Mouse (Mus musculus) heart, postnatal 0 days (tissue): ENCODE results near the gene Spata31. TPM values are rescaled to one million over a fixed set of nuclear protein-coding genes. Genes with fewer than 3 reads are reported as not detected.

Experiments
- ATAC-seq: fragments of 200-750 bp; cut with Nextera tagmentation; 2 replicates; pipeline ENCODE4 v1.8.0; 2017; ENCODE audit warnings: low read depth, moderate number of reproducible peaks, moderate library complexity; ENCODE audit not compliant: insufficient read depth
- DNase-seq: peaks from one replicate; pipeline ENCODE4 v3.0.0-alpha.2; 2016; ENCODE audit warnings: low spot score
- H3K27ac ChIP-seq: fragments of 300-500 bp; sonication (generic); 2 replicates; pipeline ENCODE4 v1.5.1; 2014; ENCODE audit warnings: low read depth, mild to moderate bottlenecking
- H3K27me3 ChIP-seq: fragments of 300-500 bp; sonication (generic); 2 replicates; pipeline ENCODE4 v1.6.1; 2014; ENCODE audit warnings: low read length, mixed read lengths; ENCODE audit not compliant: control insufficient read depth, insufficient read depth
- H3K36me3 ChIP-seq: fragments of 300-500 bp; sonication (generic); replicated peaks from 2 replicates; pipeline ENCODE4 v1.6.1; 2014; ENCODE audit warnings: low read length, mixed read lengths; ENCODE audit not compliant: control insufficient read depth, insufficient read depth
- H3K4me1 ChIP-seq: fragments of 300-500 bp; sonication (generic); 2 replicates; pipeline ENCODE4 v1.6.1; 2014; ENCODE audit warnings: antibody characterized with exemption; ENCODE audit not compliant: control insufficient read depth, insufficient read depth
- H3K4me2 ChIP-seq: fragments of 300-500 bp; sonication (generic); 2 replicates; pipeline ENCODE4 v1.6.1; 2014; ENCODE audit warnings: low read depth, mild to moderate bottlenecking, low read length, moderate library complexity
- H3K4me3 ChIP-seq: fragments of 300-500 bp; sonication (generic); 2 replicates; pipeline ENCODE4 v1.5.1; 2014; ENCODE audit warnings: low read depth, low read length
- H3K9ac ChIP-seq: fragments of 300-500 bp; sonication (generic); replicated peaks from 2 replicates; pipeline ENCODE4 v1.6.1; 2014; ENCODE audit warnings: low read depth, low read length, mixed read lengths
- H3K9me3 ChIP-seq: fragments of 300-500 bp; sonication (generic); replicated peaks from 2 replicates; pipeline ENCODE4 v1.6.1; 2016; ENCODE audit warnings: low read length; ENCODE audit not compliant: control insufficient read depth
- CTCF ChIP-seq: IDR thresholded peaks from 2 replicates; pipeline ENCODE4 v1.5.1; 2016; ENCODE audit warnings: antibody characterized with exemption, control low read depth, low read depth
- EP300 ChIP-seq: IDR thresholded peaks from 2 replicates; pipeline ENCODE4 v1.6.1; 2016; ENCODE audit warnings: antibody characterized with exemption, low read depth
- WGBS: fragments of 180-500 bp; shearing (Covaris S2); extraction: QIAGEN DNeasy Blood & Tissue Kit; methylation state at CpG from one replicate; pipeline ENCODE4 v1.1.7; 2014; 5-methylcytosine and 5-hydroxymethylcytosine counted together
- polyA plus RNA-seq: library from polyadenylated mRNA; unstranded; fragments of >200 nt; fragmentation: Nextera tagmentation; extraction: Ambion mirVana; gene quantifications from 2 replicates; pipeline ENCODE4 v1.2.1, GENCODE M21; 2015
- total RNA-seq: library from RNA; depleted of rRNA; stranded (reverse); fragments of >200 nt; gene quantifications from 2 replicates; pipeline ENCODE4 v1.2.3, GENCODE M21; 2014; ENCODE audit warnings: low replicate concordance; rRNA removed

Spata31 gene
- total RNA-seq, result not detected in 2 replicates
- not detected in 2 replicates for polyA plus RNA-seq

DNA sequence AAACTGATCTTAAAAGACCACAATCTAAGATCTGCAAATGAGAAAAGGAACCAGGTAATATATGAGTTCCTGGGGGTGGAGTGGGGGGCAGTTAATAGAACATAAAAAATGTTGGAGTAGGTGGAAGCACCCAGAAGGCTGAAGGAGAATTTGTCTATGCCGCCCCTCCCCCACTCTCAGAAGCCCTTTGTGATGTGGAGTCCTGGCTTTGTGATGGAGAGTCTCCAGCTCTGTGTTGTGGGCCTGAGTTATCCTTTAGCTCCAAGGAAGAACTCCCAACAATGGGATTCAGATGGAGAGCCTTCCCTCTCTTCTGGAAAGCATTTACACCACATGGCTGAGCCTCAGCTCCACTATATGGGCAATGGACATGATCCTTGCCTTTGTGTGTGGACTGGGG, at the start of gene Spata31:
Gene Spata31, plus strand, starts transcription at position 216 of the 400 bp plus-strand sequence.
- no peak within 1 kb of the TSS for H3K27ac ChIP-seq
- ATAC-seq (no peak), DNase-seq (no peak)
- TF ChIP-seq EP300 (no peak), CTCF (no peak)
- H3K36me3 ChIP-seq, result no peaks in the 10 kb centered on the region
- H3K27me3 ChIP-seq, result no peaks in the 10 kb centered on the region
- H3K4me1 ChIP-seq, result no peaks in the 10 kb centered on the region
- H3K4me3 ChIP-seq, result no peak within 1 kb of the TSS
- H3K9ac ChIP-seq, result no peak within 1 kb of the TSS
- no peaks in the 10 kb centered on the region for H3K9me3 ChIP-seq
- H3K4me2 ChIP-seq, result no peak within 1 kb of the TSS
- 50% methylated on average over 1 of the region's 1 CpGs for whole genome bisulfite sequencing

DNA sequence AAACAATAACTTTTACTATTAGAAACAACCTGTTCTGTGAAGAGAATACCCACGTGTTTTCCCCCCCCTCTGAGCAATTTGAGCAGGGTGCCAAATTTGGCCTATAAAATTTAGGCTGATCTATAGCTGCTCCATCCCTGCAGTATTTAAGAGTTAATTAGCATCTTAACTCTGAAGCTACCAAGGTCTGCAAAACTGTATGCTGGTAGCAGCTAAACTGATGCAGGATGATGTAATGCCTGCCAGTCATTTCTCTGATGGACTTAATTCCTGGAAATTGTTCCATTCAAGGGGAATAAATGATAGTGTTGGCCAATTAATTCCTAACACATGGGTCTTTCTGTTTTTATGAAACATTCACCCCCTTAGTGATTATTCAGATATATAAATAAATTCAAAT, 14.1 kb upstream of the Spata31 start:
- Histone ChIP-seq H3K27ac (no peak overlapping the region), H3K9me3 (no peaks in the 10 kb centered on the region), H3K4me2 (no peak overlapping the region), H3K4me3 (no peak overlapping the region), H3K36me3 (no peaks in the 10 kb centered on the region), H3K9ac (no peak overlapping the region), H3K27me3 (no peaks in the 10 kb centered on the region), H3K4me1 (no peaks in the 10 kb centered on the region)
- no peak for ATAC-seq
- DNase-seq, result no peak
- no peak for TF ChIP-seq EP300
- no peak for TF ChIP-seq CTCF
- WGBS, result 34% methylated on average over 1 of the region's 1 CpGs

DNA sequence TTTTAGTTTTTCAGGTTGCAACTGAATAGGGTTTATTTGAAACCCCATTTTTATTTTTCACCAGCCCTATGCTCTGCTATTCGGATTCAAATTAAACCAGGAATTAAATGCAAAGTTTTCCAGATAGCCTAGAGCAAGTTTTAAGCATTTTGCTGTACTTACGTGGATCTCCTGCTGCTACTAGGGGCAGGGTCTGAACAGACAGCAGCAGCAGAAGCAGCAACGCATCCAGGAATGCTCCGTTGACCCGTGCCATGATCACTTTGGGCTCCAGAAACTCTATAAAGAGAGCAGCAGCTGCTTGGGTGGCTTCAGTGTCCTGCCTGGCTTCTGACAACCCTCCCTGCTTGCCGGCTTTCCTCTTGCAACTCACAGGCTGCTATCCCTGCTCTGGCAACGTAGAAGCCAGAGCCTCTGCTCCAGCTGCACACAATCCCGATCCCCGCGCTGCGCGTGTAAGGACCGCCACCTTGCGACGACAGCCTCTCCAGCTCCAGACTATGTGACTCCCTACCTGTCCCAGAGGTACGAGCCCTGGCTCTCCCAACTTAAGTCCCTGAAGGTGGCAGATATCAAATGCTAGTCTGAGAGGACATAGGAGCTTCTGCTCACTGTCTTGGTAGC, 13.5 kb upstream of the Spata31 start, which contains the start of gene Cntnap3:
Gene Cntnap3, minus strand, starts transcription at position 371 of the 624 bp plus-strand sequence.
- Histone ChIP-seq H3K4me1 (no peaks in the 10 kb centered on the region), H3K9ac (no peak within 1 kb of the TSS), H3K27me3 (no peaks in the 10 kb centered on the region), H3K36me3 (no peaks in the 10 kb centered on the region), H3K4me3 (no peak within 1 kb of the TSS), H3K4me2 (0 out of 2 replicates have a peak within 1 kb of the TSS, but pooled peaks have one; percentile 2), H3K27ac (no peak within 1 kb of the TSS), H3K9me3 (no peaks in the 10 kb centered on the region)
- WGBS, result 8% methylated on average over 16 of the region's 16 CpGs
- no peak for TF ChIP-seq CTCF
- TF ChIP-seq EP300, result no peak
- no peak for DNase-seq
- no peak for ATAC-seq

Other genes starting within 250 kb of the Spata31 start
- 1.3 TPM in 1 of 2 replicates, not detected in the other for gene Cntnap3, start 13.5 kb upstream of the Spata31 start, total RNA-seq
- not detected in 2 replicates for gene Cntnap3, start 13.5 kb upstream of the Spata31 start, polyA plus RNA-seq
- not detected in 2 replicates for gene Spata31d1c, start 115.7 kb downstream of the Spata31 start, total RNA-seq
- not detected in 2 replicates for gene Spata31d1c, start 115.7 kb downstream of the Spata31 start, polyA plus RNA-seq
- not detected in 2 replicates for gene Prss47, start 135.4 kb downstream of the Spata31 start, total RNA-seq
- not detected in 2 replicates for gene Prss47, start 135.4 kb downstream of the Spata31 start, polyA plus RNA-seq
- gene Mfsd14b, start 195.6 kb downstream of the Spata31 start, total RNA-seq, result 35.6 and 37.1 TPM in 2 replicates
- gene Mfsd14b, start 195.6 kb downstream of the Spata31 start, polyA plus RNA-seq, result 24.2 and 26.9 TPM in 2 replicates
- not detected in 2 replicates for gene Olfr465-ps1, start 220.7 kb downstream of the Spata31 start, total RNA-seq
- not detected in 2 replicates for gene Olfr465-ps1, start 220.7 kb downstream of the Spata31 start, polyA plus RNA-seq
- not detected in 2 replicates for gene Olfr466, start 232.8 kb downstream of the Spata31 start, total RNA-seq
- gene Olfr466, start 232.8 kb downstream of the Spata31 start, polyA plus RNA-seq, result not detected in 2 replicates